Mouse (Mus musculus): ENCODE measurements around the gene Smco3.

- TF ChIP-seq CTCF (IDR thresholded peaks at IDR 0.05; ENCODE audit: extremely low read depth, insufficient read depth, insufficient read length, insufficient replicate concordance) = no peak
- TF ChIP-seq POLR2A (IDR thresholded peaks at IDR 0.05; ENCODE audit: low read depth, low read length) = no peak
Observed at GRCm38 (mm10) chr6:136804705-136805408, 30.4 kb downstream of the Smco3 start.

Data from spleen, adult 2 months (tissue).